Mouse (Mus musculus) hindbrain, postnatal 0 days (tissue): ENCODE measurements around the gene Pdyn. TPM values are rescaled to one million over a fixed set of nuclear protein-coding genes. Genes with fewer than 3 reads are reported as not detected.

Experiments used
- ATAC-seq: fragments of 200-750 bp; cut with Nextera tagmentation; 2 replicates; pipeline ENCODE4 v1.8.0; 2017; ENCODE audit warnings: mild to moderate bottlenecking, moderate TSS enrichment, moderate library complexity
- DNase-seq: peaks from one replicate; pipeline ENCODE4 v3.0.0-alpha.2; 2015; ENCODE audit warnings: low spot score
- H3K27ac ChIP-seq: fragments of 300-500 bp; sonication (generic); 2 replicates; pipeline ENCODE4 v1.5.1; 2014; ENCODE audit warnings: mild to moderate bottlenecking
- H3K27me3 ChIP-seq: fragments of 300-500 bp; sonication (generic); 2 replicates; pipeline ENCODE4 v1.6.1; 2014; ENCODE audit warnings: low read length, mixed read lengths; ENCODE audit not compliant: insufficient read depth
- H3K36me3 ChIP-seq: fragments of 300-500 bp; sonication (generic); 2 replicates; pipeline ENCODE4 v1.6.1; 2014; ENCODE audit warnings: low read length, mixed read lengths; ENCODE audit not compliant: insufficient read depth
- H3K4me1 ChIP-seq: fragments of 300-500 bp; sonication (generic); 2 replicates; pipeline ENCODE4 v1.6.1; 2014; ENCODE audit warnings: antibody characterized with exemption, low read length, mixed read lengths; ENCODE audit not compliant: insufficient read depth
- H3K4me2 ChIP-seq: fragments of 300-500 bp; sonication (generic); 2 replicates; pipeline ENCODE4 v1.6.1; 2014; ENCODE audit warnings: low read depth, mild to moderate bottlenecking, low read length, moderate library complexity, mixed read lengths
- H3K4me3 ChIP-seq: fragments of 300-500 bp; sonication (generic); 2 replicates; pipeline ENCODE4 v1.5.1; 2014; ENCODE audit warnings: low read length
- H3K9ac ChIP-seq: fragments of 300-500 bp; sonication (generic); replicated peaks from 2 replicates; pipeline ENCODE4 v1.6.1; 2014; ENCODE audit warnings: mild to moderate bottlenecking, low read length, moderate library complexity, mixed read lengths
- H3K9me3 ChIP-seq: fragments of 300-500 bp; sonication (generic); 2 replicates; pipeline ENCODE4 v1.6.1; 2016; ENCODE audit warnings: low read length, mixed read lengths
- CTCF ChIP-seq: IDR thresholded peaks from 2 replicates; pipeline ENCODE4 v1.5.1; 2016; ENCODE audit warnings: antibody characterized with exemption, control low read depth, low read depth
- WGBS: fragments of 180-500 bp; shearing (Covaris S2); extraction: QIAGEN DNeasy Blood & Tissue Kit; methylation state at CpG from one replicate; pipeline ENCODE4 v1.1.7; 2014; 5-methylcytosine and 5-hydroxymethylcytosine counted together
- polyA plus RNA-seq: library from polyadenylated mRNA; unstranded; fragments of >200 nt; fragmentation: Nextera tagmentation; extraction: Ambion mirVana; gene quantifications from 2 replicates; pipeline ENCODE4 v1.2.1, GENCODE M21; 2015
- total RNA-seq: library from RNA; depleted of rRNA; stranded (reverse); fragments of >200 nt; gene quantifications from 2 replicates; pipeline ENCODE4 v1.2.3, GENCODE M21; 2014; rRNA removed

The Pdyn gene
- total RNA-seq: 6.8 and 8.2 TPM in 2 replicates
- 16.8 and 19.9 TPM in 2 replicates for polyA plus RNA-seq

GRCm38 (mm10) chr2:129699484-129700158 lies at the start of gene Pdyn:
Gene Pdyn (minus strand): TSS chr2:129699844.
- Histone ChIP-seq H3K27me3 (peaks cover 10% of the 10 kb centered on the region), H3K4me1 (0 out of 2 replicates have a peak, but pooled peaks cover 5% of the 10 kb centered on the region), H3K9me3 (no peaks in the 10 kb centered on the region), H3K27ac (no peak within 1 kb of the TSS), H3K4me2 (peak within 1 kb of the TSS; percentile 47), H3K36me3 (no peaks in the 10 kb centered on the region), H3K4me3 (peak within 1 kb of the TSS; percentile 25), H3K9ac (no peak within 1 kb of the TSS)
- DNase-seq (peak; percentile 63), ATAC-seq (peak; percentile 69)
- WGBS: 8% methylated on average over 20 of the region's 20 CpGs
- TF ChIP-seq CTCF: peak; percentile 53

DNA sequence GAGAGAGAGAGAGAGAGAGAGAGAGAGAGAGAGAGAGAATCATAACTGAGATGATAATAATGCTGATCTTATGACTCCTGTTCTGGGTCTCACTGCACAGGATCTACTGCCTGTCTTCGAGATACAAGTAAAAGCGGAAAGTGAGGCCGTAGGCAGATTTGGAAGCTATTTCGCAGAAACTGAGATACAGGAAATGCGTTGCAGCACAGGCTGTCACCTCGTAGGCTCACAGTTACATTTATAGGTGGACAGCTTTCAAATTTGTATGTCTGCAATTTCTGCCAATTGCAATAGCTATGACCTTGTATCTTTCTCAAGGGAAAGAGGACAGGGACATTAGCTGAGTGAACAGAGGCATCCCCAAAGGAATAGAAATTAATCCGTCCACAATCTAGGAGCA lies 42.4 kb upstream of the Pdyn start:
- Histone ChIP-seq H3K4me2 (no peak overlapping the region), H3K27ac (no peak overlapping the region), H3K4me3 (no peak overlapping the region), H3K9ac (no peak overlapping the region), H3K4me1 (no peaks in the 10 kb centered on the region), H3K36me3 (no peaks in the 10 kb centered on the region), H3K27me3 (no peaks in the 10 kb centered on the region), H3K9me3 (no peaks in the 10 kb centered on the region)
- DNase-seq (no peak), ATAC-seq (no peak)
- no peak for TF ChIP-seq CTCF
- 90% methylated on average over 7 of the region's 7 CpGs for WGBS

GRCm38 (mm10) chr2:129740515-129740914 lies 40.9 kb upstream of the Pdyn start:
- H3K4me1 ChIP-seq: no peaks in the 10 kb centered on the region
- ATAC-seq (no peak), DNase-seq (no peak)
- H3K4me2 ChIP-seq: no peak overlapping the region
- WGBS: 75% methylated on average over 3 of the region's 3 CpGs
- H3K9me3 ChIP-seq: no peaks in the 10 kb centered on the region
- H3K27ac ChIP-seq: no peak overlapping the region
- no peaks in the 10 kb centered on the region for H3K36me3 ChIP-seq
- no peak overlapping the region for H3K4me3 ChIP-seq
- no peak for TF ChIP-seq CTCF
- H3K9ac ChIP-seq: no peak overlapping the region
- H3K27me3 ChIP-seq: no peaks in the 10 kb centered on the region

DNA sequence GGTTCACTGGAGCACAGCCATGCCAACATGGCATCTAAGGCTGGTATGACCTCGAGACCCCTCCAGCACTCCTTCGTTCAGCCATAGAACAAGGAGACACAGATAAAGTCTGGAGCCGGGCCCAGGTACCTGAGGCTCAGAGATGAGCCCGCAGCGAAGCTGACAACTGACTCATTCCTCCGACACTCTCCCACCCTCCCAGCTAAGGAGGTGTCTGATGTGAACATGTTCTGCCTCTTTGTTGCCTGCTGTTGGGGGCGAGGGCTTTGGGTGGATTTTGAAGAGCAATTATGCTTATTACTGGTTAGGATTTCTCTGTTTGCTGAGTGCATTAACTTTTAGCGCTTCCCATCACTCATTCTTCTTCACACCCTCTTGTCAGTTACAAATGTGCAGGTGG lies 34.4 kb upstream of the Pdyn start:
- Histone ChIP-seq H3K4me2 (no peak overlapping the region), H3K36me3 (no peaks in the 10 kb centered on the region), H3K4me3 (no peak overlapping the region), H3K9me3 (no peaks in the 10 kb centered on the region), H3K27ac (no peak overlapping the region), H3K4me1 (no peaks in the 10 kb centered on the region), H3K9ac (no peak overlapping the region), H3K27me3 (no peaks in the 10 kb centered on the region)
- TF ChIP-seq CTCF: no peak
- DNase-seq: no peak
- ATAC-seq: no peak
- WGBS: 84% methylated on average over 8 of the region's 8 CpGs

- no peaks in the 10 kb centered on the region for H3K27me3 ChIP-seq
- ATAC-seq: no peak
- H3K27ac ChIP-seq: no peak overlapping the region
These were observed 30.0 kb upstream of the Pdyn start for GRCm38 (mm10) chr2:129729681-129730080.

DNA sequence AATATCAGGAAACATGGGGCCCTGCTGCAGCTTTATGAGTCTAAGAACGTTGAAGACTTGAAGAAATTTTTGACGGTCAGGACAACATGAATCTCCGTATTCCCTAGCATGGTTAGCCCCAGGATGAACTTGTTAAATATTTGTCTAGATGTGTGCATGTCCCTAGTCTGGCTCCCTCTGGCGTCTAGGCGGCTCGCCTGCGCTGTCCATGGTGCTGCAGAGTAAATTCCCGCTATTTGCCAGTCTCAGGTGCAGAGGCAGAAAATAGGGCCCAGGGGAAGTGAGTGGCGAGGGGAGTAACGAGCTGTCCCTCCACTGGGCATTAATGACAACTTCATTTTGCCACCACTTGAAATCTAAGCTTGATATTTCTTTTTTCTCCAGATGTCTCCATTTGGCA lies 16.0 kb upstream of the Pdyn start:
- Histone ChIP-seq H3K4me1 (no peaks in the 10 kb centered on the region), H3K4me3 (no peak overlapping the region), H3K4me2 (no peak overlapping the region), H3K27ac (no peak overlapping the region), H3K9me3 (no peaks in the 10 kb centered on the region), H3K36me3 (no peaks in the 10 kb centered on the region), H3K27me3 (no peaks in the 10 kb centered on the region), H3K9ac (no peak overlapping the region)
- 0 out of 2 replicates have a peak, but pooled peaks have one; percentile 47 for ATAC-seq
- peak; percentile 74 for TF ChIP-seq CTCF
- WGBS: 22% methylated on average over 10 of the region's 10 CpGs
- peak; percentile 59 for DNase-seq

More at GRCm38 (mm10) chr2:129729681-129730080, 30.0 kb upstream of the Pdyn start:
- no peak overlapping the region for H3K4me2 ChIP-seq
- 90% methylated on average over 1 of the region's 1 CpGs for WGBS
- DNase-seq: no peak
- H3K4me3 ChIP-seq: no peak overlapping the region
- TF ChIP-seq CTCF: no peak
- H3K9ac ChIP-seq: no peak overlapping the region
- no peaks in the 10 kb centered on the region for H3K36me3 ChIP-seq
- H3K9me3 ChIP-seq: no peaks in the 10 kb centered on the region
- no peaks in the 10 kb centered on the region for H3K4me1 ChIP-seq

DNA sequence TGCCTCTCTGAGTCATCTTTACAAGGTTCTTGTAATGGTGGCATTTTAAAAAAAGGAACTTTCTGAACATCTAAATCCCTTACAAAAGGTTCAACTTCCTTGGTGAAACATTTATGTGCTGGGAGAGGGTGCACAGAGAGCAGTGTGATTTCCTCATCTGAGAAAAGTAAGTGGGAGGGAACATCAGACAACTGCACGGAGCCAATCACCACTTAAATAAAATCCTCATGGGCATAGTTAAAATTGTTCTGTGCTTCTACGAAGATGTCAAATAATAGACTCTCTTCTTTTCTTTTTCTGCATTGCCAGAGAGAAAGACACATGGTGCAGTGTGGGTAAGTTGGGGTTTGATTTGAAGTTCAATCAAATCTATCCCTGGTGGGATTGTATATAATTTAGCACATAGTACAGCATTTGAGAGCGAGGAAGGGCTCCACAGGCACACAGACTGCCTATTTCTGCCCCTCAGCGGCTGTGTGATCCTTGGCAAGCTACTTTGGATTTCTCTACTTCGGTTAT lies 13.4 kb upstream of the Pdyn start:
- 66% methylated on average over 5 of the region's 5 CpGs for WGBS
- no peak for ATAC-seq
- Histone ChIP-seq H3K4me1 (no peaks in the 10 kb centered on the region), H3K4me3 (no peak overlapping the region), H3K36me3 (no peaks in the 10 kb centered on the region), H3K4me2 (no peak overlapping the region), H3K27ac (no peak overlapping the region), H3K9ac (no peak overlapping the region), H3K27me3 (no peaks in the 10 kb centered on the region), H3K9me3 (no peaks in the 10 kb centered on the region)
- no peak for DNase-seq
- no peak for TF ChIP-seq CTCF
